Mouse (Mus musculus): ENCODE results near the gene Fras1.

DNA sequence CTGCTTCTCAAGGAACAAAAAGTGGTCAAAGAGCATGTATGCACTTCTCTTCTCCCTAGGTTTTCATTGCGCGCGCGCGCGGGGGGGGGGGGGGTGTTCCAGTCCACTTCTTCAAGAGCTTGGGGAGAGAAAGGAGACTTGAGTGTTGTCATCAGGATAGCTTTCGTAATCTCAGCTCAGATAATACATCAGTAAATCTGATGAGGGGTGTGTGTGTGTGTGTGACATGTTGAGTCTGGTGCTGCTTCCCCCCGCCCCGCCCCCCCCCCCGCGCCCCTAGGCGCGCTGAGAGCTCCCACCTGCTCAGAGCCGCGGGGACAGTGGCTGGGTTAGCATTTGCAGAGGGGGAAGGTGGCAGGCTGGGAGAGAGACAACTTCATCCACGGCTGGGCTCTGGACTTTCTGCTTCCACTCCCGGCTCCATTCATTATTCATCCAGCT, 1.7 kb downstream of the Fras1 start:
- TF ChIP-seq EP300 (IDR thresholded peaks at IDR 0.05; ENCODE audit: low read depth) (no peak), CTCF (IDR thresholded peaks at IDR 0.05; ENCODE audit: low read depth) (no peak)

Measured in heart, postnatal 0 days (tissue).